Mouse (Mus musculus) granulocyte monocyte progenitor cell, adult 5-6 weeks (primary cell): ENCODE data around the gene Ddx31. TPM values are rescaled to one million over a fixed set of nuclear protein-coding genes. Genes with fewer than 3 reads are reported as not detected.

Experiments used
- ATAC-seq: replicated peaks from 2 replicates; pipeline ENCODE4 v1.8.0; 2016; ENCODE audit warnings: mild to moderate bottlenecking, moderate TSS enrichment, inconsistent platforms; ENCODE audit not compliant: poor library complexity, severe bottlenecking
- total RNA-seq, 2 experiments: library from RNA; stranded (forward) in 1 of 2; stranded (reverse) in 1 of 2; fragments of 200-712, 200-1000 nt in 1 of 2; fragments of >200 nt in 1 of 2; fragmentation: Nextera tagmentation in 1 of 2; gene quantifications; 2 replicates each; pipeline ENCODE4 v1.2.3; 2014 to 2017

Ddx31 gene
- total RNA-seq, 2 experiments from 2014 or later = 6.5 to 14.5 TPM

DNA sequence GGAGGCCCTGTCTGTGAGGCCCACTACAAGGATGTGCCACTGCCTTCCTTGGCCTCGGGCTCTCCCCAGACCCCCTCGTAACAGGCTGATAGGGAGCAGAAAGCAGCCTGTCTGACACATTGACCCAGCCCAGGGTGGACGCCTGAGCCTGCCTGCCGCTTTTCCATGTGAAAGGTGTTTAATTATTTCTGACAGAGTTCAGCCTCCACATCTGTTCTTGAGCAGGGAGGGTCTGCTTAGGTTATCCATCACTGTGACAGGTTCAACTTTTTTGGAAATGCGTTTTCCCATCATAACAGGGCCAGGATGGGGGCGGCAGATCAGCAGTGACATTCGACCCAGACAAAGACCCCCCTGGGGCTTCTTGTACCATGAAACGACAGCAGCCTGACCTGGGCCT, 112.8 kb downstream of the Ddx31 start:
- ATAC-seq = no peak

DNA sequence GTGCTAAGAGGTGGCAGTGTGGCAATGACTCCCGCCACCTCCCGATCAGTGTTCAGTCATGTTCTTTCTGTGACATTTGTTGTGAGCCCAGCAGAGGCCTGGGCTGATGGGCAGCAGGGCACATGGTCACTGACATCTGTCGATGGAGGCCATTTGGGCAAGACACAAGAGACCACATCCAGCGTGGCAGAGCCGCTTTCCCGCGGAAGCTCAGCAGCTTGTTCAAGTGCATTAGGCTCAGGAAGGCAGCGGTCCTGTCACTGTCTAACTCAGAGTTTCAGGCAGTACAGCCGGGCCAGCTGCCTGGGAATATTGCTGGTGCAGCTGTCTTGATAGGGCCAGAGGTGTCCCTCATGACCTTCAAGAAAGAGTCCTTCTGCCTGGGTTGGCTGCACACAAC, 114.4 kb downstream of the Ddx31 start:
- ATAC-seq = no peak

Other genes with a start within 250 kb of the Ddx31 start
- gene Gfi1b, start 218.4 kb upstream of the Ddx31 start, total RNA-seq (2014; fragmentation: Nextera tagmentation) = 1.4 TPM in 1 of 2 replicates, not detected in the other
- 1.9 and 2.0 TPM in 2 replicates for gene Gfi1b, start 218.4 kb upstream of the Ddx31 start, total RNA-seq (2017)
- gene Tsc1, start 199.2 kb upstream of the Ddx31 start, total RNA-seq (2014; fragmentation: Nextera tagmentation) = 17.4 and 23.7 TPM in 2 replicates
- gene Tsc1, start 199.2 kb upstream of the Ddx31 start, total RNA-seq (2017) = 11.1 and 12.4 TPM in 2 replicates
- gene Spaca9, start 140.7 kb upstream of the Ddx31 start, total RNA-seq (2014; fragmentation: Nextera tagmentation) = 5.0 TPM in 1 of 2 replicates, not detected in the other
- 4.8 and 4.9 TPM in 2 replicates for gene Spaca9, start 140.7 kb upstream of the Ddx31 start, total RNA-seq (2017)
- gene Ak8, start 140.2 kb upstream of the Ddx31 start, total RNA-seq (2014; fragmentation: Nextera tagmentation) = not detected in 2 replicates
- gene Ak8, start 140.2 kb upstream of the Ddx31 start, total RNA-seq (2017) = not detected in 2 replicates
- 12.9 and 23.3 TPM in 2 replicates for gene Gtf3c4, start within 50 bp of the Ddx31 start, total RNA-seq (2014; fragmentation: Nextera tagmentation)
- gene Gtf3c4, start within 50 bp of the Ddx31 start, total RNA-seq (2017) = 23.5 and 26.9 TPM in 2 replicates
- not detected in 2 replicates for gene Barhl1, start 76.3 kb downstream of the Ddx31 start, total RNA-seq (2014; fragmentation: Nextera tagmentation)
- not detected in 2 replicates for gene Barhl1, start 76.3 kb downstream of the Ddx31 start, total RNA-seq (2017)
- 3.2 TPM in 1 of 2 replicates, not detected in the other for gene Cfap77, start 214.7 kb downstream of the Ddx31 start, total RNA-seq (2014; fragmentation: Nextera tagmentation)
- gene Cfap77, start 214.7 kb downstream of the Ddx31 start, total RNA-seq (2017) = not detected in 2 replicates
- 11.9 and 26.9 TPM in 2 replicates for gene Ttf1, start 219.9 kb downstream of the Ddx31 start, total RNA-seq (2014; fragmentation: Nextera tagmentation)
- 17.5 and 20.9 TPM in 2 replicates for gene Ttf1, start 219.9 kb downstream of the Ddx31 start, total RNA-seq (2017)